Mouse (Mus musculus): ENCODE results near the gene Btbd3.

Btbd3 gene

GRCm38 (mm10) chr2:138256411-138256810, at the start of gene Btbd3:
Gene Btbd3, plus strand, starts transcription at chr2:138256565.
- DNase-seq (ENCODE audit: low spot score): peak; percentile 94

GRCm38 (mm10) chr2:138215561-138215960, 40.8 kb upstream of the Btbd3 start:
- no peak for DNase-seq (ENCODE audit: low spot score)

DNA sequence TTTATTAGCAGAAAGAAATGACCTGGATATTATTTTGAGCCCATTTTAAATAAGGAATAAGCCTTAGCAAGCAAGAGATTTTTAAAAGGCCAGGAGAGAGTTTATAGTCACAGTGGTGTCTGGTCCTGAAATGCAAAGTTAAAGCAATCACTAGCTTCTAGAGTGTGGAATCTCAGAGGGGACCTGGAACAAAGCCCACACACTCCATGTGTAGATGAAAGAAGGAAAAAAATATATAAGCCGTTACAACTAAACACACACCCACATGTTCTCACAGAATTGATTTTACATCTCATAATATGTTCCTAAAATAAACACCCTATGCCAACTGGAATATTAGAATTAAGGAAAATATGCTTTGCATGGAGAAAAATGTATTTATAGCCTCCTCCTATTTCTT, 36.1 kb upstream of the Btbd3 start:
- DNase-seq (ENCODE audit: low spot score): no peak

- DNase-seq (ENCODE audit: low spot score): no peak
Observed at GRCm38 (mm10) chr2:138232247-138232646, 24.1 kb upstream of the Btbd3 start.

- no peak for DNase-seq (ENCODE audit: low spot score)
Observed at GRCm38 (mm10) chr2:138236149-138236548, 20.2 kb upstream of the Btbd3 start.

DNA sequence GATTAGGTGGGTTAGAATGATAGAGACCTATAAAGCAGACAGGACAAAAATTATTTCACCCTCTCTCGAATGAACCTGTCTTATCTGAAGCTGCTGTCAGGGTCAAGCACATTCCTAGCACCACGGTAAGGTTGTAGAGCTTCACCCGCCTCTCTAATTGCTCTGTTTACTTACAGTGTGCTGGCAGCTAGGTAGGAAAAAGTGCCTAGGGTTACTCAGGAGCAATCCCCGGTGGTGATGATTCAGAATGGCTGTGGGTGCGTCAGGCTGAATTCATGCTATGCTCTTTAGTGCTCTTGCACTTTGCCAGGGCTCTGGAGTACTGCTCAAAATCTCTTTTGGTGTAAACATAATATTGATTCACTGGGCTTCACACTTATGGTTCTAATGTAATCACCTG, 13.9 kb upstream of the Btbd3 start:
- DNase-seq (ENCODE audit: low spot score): no peak

DNA sequence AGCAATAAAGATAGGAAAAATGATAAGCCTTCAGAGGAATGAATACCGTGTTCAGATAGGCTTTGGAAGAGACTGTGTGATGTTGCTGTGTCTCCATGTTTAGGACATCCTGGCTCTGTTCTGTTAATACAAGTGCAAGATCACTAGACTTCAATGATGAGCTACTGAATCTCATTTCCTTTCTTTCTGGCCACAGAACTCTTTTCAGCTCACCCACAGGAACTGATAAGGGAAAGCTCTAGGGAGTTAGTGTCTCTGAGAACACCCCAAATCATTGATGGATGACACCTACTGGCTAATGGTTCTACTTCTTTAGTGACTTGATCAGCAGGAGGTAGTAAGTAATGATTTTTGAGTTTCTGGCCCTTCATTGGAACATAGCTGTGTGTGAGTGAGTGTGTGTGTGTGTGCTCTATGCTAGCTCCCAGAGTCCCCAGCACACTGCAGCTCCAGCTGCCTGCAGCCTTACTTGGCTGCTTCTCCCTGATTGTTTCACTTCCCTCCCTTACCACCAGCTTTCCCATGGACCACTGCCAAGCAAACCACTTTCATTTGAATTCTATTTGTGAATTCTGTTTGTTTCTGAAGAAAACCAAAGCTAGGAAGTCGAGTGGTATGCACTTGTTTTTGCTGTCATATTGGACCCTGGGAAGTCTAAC, 10.6 kb upstream of the Btbd3 start:
- no peak for DNase-seq (ENCODE audit: low spot score)

GRCm38 (mm10) chr2:138247986-138248385, 8.4 kb upstream of the Btbd3 start:
- no peak for DNase-seq (ENCODE audit: low spot score)

GRCm38 (mm10) chr2:138256851-138257471, 596 bp downstream of the Btbd3 start:
- DNase-seq (ENCODE audit: low spot score): peak; percentile 39

DNA sequence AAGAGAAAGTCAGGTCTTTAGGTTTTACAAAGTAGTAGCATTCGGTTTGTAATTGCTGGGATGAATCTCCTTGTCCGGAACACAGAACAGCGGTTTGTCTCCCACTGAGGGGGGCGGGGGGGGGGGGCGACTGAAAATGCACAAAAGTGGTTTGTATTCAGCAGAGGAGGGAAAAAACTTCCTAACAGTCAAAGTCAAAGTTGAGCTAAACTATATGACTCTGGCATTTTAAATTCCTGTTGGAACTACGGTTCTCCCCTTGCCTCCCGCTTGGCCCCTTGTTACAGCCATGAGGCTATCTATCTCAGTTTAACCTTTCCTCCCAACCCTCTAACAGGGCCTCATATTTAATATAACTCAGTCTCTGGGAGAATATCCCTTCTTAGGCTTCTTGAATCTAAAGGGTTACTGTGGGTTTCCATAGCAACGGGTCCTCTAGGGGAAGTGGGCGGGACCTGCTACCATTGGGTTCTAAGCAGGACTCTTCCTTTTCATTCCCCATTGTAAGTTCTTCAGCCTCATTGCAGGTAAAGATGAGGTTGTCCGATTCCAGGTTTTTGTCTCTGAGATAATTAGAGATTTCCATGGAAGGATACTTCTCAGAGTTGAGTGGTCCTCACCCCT, 1.4 kb downstream of the Btbd3 start:
- DNase-seq (ENCODE audit: low spot score): peak; percentile 85

GRCm38 (mm10) chr2:138261140-138261539, 4.8 kb downstream of the Btbd3 start:
- DNase-seq (ENCODE audit: low spot score): no peak

DNA sequence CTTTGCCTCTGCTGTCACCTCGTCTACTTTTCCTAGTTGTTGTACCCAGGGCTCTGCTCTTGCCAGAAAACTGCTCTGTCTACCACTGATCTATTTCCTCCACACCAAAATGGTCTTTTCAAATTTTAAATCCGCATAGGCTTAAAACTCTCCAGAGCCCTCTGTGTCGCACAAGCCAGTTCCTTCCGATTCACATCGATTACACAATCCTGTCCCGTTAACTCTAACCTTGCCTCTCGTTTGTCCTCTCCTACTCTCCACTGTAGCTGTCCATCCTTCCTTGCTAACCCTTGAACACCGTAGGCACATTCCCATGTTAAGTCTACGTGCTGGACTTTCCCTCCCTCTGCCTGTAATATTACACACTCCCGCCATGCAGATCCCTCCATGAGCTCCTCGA, 6.5 kb downstream of the Btbd3 start:
- no peak for DNase-seq (ENCODE audit: low spot score)

DNA sequence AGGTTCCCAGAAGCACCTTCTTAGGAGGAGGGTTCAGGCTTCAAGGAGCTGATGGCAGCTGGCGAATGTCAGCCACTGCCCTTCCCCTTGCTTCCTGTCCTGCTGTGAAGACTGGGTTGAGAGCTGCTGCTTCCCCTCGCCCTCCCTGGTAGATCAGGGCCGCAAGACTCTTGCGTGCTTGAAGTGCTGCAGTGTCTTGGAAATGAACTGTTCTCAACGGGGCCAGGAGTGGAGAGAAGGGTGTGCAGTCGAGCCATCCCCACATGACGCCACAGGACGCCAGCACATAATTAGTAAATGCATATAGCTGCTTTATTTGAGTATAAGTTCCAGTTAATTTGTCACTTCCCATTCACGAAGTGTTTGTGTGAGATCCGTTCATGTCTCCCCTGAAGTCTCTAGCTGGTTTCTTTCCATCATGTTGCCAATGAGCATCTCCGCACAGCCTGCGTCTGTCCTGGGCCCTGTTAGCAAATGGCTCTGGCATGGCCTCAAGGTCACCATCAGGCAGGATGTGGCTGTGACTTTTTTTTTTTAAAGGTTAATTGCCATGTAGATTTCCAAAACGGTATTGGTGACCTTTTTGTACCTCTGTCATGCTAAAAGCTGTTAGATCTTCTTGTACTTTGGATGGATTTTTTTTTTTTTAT, 9.1 kb downstream of the Btbd3 start:
- peak; percentile 32 for DNase-seq (ENCODE audit: low spot score)

DNA sequence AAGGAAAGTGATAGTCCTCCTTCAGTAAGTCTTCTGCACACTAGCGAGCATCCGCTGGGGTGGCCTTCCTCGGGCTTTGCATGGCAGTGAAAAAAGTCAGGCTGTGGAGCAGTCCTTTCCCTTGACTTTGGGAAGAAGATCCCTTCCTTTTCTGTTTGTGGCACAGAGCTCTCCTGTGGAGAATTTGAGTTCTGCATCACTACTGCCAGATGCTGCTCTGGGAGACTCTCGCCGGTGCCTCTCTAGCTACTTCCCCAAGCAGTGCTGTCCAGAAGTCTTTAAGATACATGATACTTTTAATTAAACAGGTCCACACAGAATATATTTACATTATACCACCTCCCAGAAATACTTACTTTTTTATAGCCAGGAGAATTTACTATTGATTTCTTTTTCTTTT, 10.3 kb downstream of the Btbd3 start:
- DNase-seq (ENCODE audit: low spot score): no peak

- no peak for DNase-seq (ENCODE audit: low spot score)
Observed at GRCm38 (mm10) chr2:138267852-138268513, 11.6 kb downstream of the Btbd3 start.

DNA sequence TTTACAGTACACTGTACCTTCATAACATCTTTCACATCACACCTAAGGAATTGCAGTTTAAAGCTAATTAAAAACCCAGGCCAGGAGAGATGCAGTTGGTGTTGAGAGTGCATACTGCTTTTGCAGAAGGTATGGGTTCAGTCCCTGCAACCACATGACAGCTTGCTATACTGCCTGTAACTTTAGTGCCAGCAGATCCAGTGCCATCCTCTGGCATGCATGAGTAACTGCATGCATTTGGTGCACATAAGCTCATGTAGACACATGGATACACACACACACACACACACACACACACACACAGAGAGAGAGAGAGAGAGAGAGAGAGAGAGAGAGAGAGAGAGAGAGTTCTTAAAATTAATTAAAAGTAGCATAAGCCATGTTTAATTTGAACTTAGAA, 13.0 kb downstream of the Btbd3 start:
- DNase-seq (ENCODE audit: low spot score): no peak

- no peak for DNase-seq (ENCODE audit: low spot score)
Observed at GRCm38 (mm10) chr2:138273404-138274073, 17.2 kb downstream of the Btbd3 start.

DNA sequence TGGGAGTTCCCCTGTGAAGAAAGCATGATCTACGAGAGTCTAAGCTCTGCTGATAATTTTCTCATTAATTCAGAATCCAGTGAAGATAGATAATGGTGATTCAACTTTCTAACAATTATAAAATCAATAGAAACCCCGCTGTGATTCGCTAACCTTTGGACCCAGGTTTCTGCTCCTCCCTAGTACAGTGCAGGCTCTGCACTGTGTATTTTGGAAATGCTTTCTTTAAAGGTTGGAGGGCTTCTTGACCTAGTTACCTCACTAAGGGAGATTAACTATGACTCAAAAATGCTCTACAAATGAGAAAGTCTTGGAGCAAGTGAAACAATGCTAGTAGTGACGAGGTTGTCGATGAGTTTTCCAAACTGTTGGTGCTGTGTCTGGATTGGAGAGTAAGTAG, 17.7 kb downstream of the Btbd3 start:
- DNase-seq (ENCODE audit: low spot score): no peak

DNA sequence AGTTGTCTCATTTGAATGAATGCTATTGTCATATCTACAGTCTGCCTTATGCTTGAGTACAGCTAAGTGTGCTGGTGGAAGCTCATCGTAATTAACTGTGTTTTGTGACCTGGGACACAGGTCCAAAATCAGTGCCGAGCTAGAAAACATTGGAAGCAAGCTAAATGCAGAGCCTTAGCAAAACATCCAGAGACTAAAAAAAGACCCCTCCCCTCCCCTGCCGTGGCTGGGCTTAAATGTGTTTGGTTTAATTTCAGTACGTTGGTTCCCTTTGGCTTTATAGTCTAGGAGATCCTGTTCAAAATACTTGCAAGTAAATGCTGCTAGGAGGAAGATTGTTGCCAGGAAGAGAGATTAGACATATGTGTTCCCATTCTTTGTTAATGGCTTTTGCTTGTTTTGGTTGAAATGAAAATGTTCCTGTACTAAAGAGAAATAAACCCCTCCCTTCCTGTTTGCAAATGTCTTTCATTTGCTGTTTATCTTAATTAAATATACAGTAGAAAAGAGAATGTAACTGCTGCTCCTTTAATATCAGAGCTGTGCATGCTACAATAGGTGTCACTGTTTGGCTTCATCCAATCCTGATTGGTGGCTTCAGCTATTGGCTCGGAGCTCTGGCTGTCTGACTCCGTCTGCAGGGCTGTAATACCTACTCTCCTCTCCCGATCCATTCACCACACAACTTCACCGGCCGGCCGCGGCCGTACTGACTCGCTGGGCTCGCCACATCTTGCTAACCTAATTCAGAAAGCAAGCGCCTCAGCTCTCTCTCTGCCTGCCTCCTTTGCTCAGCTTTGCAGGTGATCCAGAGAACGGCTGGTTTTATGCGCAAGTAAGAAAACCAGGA, 21.7 kb downstream of the Btbd3 start:
- DNase-seq (ENCODE audit: low spot score): peak; percentile 70

GRCm38 (mm10) chr2:138278853-138279640, 22.7 kb downstream of the Btbd3 start:
- DNase-seq (ENCODE audit: low spot score): no peak

Measured in retina, embryonic 14.5 days (tissue).